Mouse (Mus musculus): Measurements from ENCODE around the gene Thsd4.

GRCm38 (mm10) chr9:60094211-60094610, 427.6 kb downstream of the Thsd4 start:
- TF ChIP-seq CTCF (IDR thresholded peaks at IDR 0.05) (no peak), EP300 (IDR thresholded peaks at IDR 0.05) (no peak)
